Mouse (Mus musculus): ENCODE results near the gene Smpd2.
A peak's percentile ranks its signal among the peaks of the same experiment; 100 is the strongest.

- TF ChIP-seq EP300 (IDR thresholded peaks at IDR 0.05; ENCODE audit: low read depth) (no peak), CTCF (IDR thresholded peaks at IDR 0.05; ENCODE audit: low read depth) (peak; percentile 24; the same call in 1 of the 2 replicates)
These were observed 9.0 kb downstream of the Smpd2 start for GRCm38 (mm10) chr10:41480938-41481880.

All from liver, embryonic 14.5 days (tissue).